Mouse (Mus musculus) spleen, adult 2 months (tissue): ENCODE data around the gene Wif1. TPM values are rescaled to one million over a fixed set of nuclear protein-coding genes. Genes with fewer than 3 reads are reported as not detected.

Source experiments
- DNase-seq, 2 experiments: peaks; one replicate each; pipeline versions ENCODE4 v3.0.0 to v3.0.0-alpha.2; 2012 to 2021; ENCODE audit warnings: low spot score in 2 of 2, low read depth in 1 of 2
- H3K27ac ChIP-seq: fragments of 200-500 bp; 2 replicates; pipeline ENCODE4 v1.5.1; 2012; ENCODE audit warnings: low read length, inconsistent platforms; ENCODE audit not compliant: insufficient read depth
- H3K27me3 ChIP-seq: fragments of 200-500 bp; 2 replicates; pipeline ENCODE4 v1.6.1; 2012; ENCODE audit warnings: mild to moderate bottlenecking, moderate library complexity, low read length, inconsistent platforms; ENCODE audit not compliant: control insufficient read depth, insufficient read depth
- H3K36me3 ChIP-seq: fragments of 200-500 bp; 2 replicates; pipeline ENCODE4 v1.6.1; 2012; ENCODE audit warnings: mild to moderate bottlenecking, low read length, inconsistent platforms; ENCODE audit not compliant: control insufficient read depth, insufficient read depth
- H3K4me1 ChIP-seq: fragments of 200-500 bp; 2 replicates; pipeline ENCODE4 v1.6.1; 2011; ENCODE audit warnings: inconsistent platforms; ENCODE audit not compliant: control insufficient read depth, insufficient read depth, insufficient read length
- H3K4me3 ChIP-seq: fragments of 200-500 bp; 2 replicates; pipeline ENCODE4 v1.5.1; 2011; ENCODE audit warnings: mild to moderate bottlenecking, inconsistent platforms; ENCODE audit not compliant: insufficient read depth, insufficient read length; ENCODE audit errors: extremely low read depth
- CTCF ChIP-seq: fragments of 200-500 bp; IDR thresholded peaks from 2 replicates; pipeline ENCODE4 v1.5.1; 2011; ENCODE audit warnings: mild to moderate bottlenecking, inconsistent platforms; ENCODE audit not compliant: insufficient read depth, insufficient read length, insufficient replicate concordance; ENCODE audit errors: extremely low read depth
- POLR2A ChIP-seq: fragments of 200-500 bp; IDR thresholded peaks from 2 replicates; pipeline ENCODE4 v1.6.1; 2011; ENCODE audit warnings: low read depth, low read length, inconsistent platforms
- WGBS: fragments of 180-500 bp; shearing (Covaris S2); methylation state at CpG from one replicate; pipeline ENCODE4 v1.1.7; 2018; 5-methylcytosine and 5-hydroxymethylcytosine counted together
- polyA plus RNA-seq: library from polyadenylated mRNA; depleted of rRNA; stranded (reverse); fragments of >200 nt; gene quantifications from 2 replicates; pipeline ENCODE4 v1.2.3, GENCODE M21; 2012; rRNA removed

Wif1 gene
- polyA plus RNA-seq, 1 experiment: not detected

DNA sequence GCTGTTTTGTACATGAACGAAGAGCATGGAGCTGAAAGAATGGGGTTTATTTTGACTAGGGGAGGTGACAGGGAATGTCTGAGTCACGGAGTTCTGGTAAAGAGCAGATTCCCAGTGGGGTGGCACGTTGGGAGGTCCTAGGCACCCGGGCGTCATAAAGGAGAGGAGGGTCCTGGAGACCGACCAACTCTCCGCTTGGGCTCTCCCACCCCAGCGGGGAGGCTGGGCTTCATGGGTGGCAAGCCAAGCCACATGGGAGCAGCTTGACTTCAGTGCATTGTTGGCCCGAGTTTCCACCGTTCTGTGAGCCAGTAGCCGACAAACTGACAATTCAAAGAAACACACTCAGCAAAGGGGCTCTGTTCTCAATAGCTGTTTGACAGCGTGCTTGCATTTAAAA, 64.5 kb downstream of the Wif1 start:
- WGBS: 85% methylated on average over 12 of the region's 12 CpGs
- TF ChIP-seq POLR2A (no peak), CTCF (no peak)
- Histone ChIP-seq H3K36me3 (no peaks in the 10 kb centered on the region), H3K4me1 (no peaks in the 10 kb centered on the region), H3K27ac (no peak overlapping the region), H3K4me3 (no peak overlapping the region), H3K27me3 (no peaks in the 10 kb centered on the region; the same call in 1 of the 2 replicates)
- no peak for DNase-seq

DNA sequence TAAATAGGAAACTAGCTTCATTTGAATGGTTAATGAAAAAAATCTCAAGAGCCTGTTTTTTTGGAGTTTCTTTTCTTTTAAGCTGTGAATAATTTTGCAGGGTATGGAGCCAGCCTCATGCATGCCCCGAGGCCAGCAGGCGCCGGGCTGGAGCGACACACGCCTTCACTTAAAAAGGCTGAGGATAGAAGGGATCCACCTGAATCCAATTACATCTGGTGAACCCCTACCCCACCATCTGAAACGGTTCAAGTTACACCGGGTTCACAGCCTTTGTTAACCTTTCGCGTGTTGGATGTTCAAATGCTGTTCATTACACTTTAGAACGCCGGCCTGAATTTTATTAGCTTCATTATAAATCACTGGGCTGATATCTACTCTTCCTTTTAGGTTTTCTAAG, 65.9 kb downstream of the Wif1 start:
- H3K4me3 ChIP-seq: no peak overlapping the region
- TF ChIP-seq CTCF (no peak), POLR2A (no peak)
- WGBS: 84% methylated on average over 11 of the region's 11 CpGs
- no peak for DNase-seq
- H3K27ac ChIP-seq: no peak overlapping the region
- H3K27me3 ChIP-seq: no peaks in the 10 kb centered on the region; the same call in 1 of the 2 replicates
- no peaks in the 10 kb centered on the region for H3K4me1 ChIP-seq
- H3K36me3 ChIP-seq: no peaks in the 10 kb centered on the region

DNA sequence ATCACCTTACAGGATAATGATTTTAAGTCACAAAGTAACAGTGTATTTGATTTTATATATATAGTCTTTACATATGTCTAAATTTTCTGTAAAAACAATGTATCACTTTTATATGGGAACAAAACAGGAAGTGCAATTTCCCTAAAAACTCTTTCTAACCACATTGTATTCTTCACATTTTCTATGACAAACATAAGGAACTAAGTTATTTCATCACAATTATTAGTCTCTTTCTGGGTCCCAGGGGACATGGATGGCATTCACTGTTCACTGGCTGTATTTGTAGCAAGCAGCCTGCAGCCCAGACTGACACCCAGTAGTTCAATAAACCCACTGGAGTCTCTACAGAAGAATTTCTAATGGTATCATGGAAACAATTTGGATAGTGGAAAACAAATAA, 82.4 kb downstream of the Wif1 start:
- H3K4me3 ChIP-seq: no peak overlapping the region
- no peaks in the 10 kb centered on the region for H3K27me3 ChIP-seq
- H3K27ac ChIP-seq: no peak overlapping the region
- TF ChIP-seq POLR2A (no peak), CTCF (no peak)
- no peaks in the 10 kb centered on the region for H3K4me1 ChIP-seq
- H3K36me3 ChIP-seq: no peaks in the 10 kb centered on the region
- DNase-seq: no peak

DNA sequence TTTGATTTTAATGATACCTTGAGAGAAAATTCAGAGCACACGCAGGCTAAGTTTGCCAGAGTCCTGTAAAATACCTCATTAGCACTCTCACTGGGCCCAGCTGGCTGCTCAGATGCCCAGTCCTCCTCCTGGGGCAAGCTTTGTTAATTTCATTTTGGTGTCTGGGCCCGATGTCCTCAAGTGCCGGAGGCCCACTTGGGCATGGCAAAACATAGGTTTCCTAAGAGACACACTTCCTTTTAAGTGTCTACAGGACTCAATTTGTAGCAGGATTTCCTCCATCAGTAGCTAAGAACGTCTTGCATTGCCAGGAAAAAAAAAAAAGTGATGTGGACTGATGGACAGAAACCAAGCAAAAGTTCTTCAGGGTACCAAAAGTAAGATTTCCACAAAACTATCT, 82.9 kb downstream of the Wif1 start:
- no peaks in the 10 kb centered on the region for H3K27me3 ChIP-seq
- no peak overlapping the region for H3K27ac ChIP-seq
- WGBS: 61% methylated on average over 4 of the region's 4 CpGs
- H3K4me1 ChIP-seq: no peaks in the 10 kb centered on the region
- H3K36me3 ChIP-seq: no peaks in the 10 kb centered on the region
- no peak for DNase-seq
- H3K4me3 ChIP-seq: no peak overlapping the region
- TF ChIP-seq CTCF: no peak
- no peak for TF ChIP-seq POLR2A

DNA sequence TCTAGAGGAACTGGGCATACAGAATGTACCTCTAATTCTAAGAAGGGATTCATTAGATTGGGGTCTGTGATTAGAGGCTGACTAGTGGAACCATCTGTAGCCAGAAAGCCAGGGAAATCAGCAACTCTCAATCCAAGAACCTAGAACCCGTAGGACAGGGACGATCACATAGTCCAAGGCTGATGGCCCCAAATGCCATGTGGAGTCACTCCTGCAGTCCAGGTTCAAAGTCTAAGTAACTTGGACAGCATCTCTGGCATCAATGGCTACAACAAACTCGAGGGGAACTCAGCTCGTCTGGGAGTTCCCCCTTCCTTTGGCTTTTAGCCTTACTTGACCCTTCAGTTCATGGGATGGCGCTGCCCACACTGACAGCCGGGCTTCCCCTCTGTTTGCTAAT, 87.0 kb downstream of the Wif1 start:
- no peak overlapping the region for H3K27ac ChIP-seq
- WGBS: 81% methylated on average over 6 of the region's 6 CpGs
- H3K4me3 ChIP-seq: no peak overlapping the region
- H3K4me1 ChIP-seq: no peaks in the 10 kb centered on the region
- no peak for TF ChIP-seq CTCF
- no peak for TF ChIP-seq POLR2A
- H3K36me3 ChIP-seq: no peaks in the 10 kb centered on the region
- DNase-seq: no peak
- H3K27me3 ChIP-seq: no peaks in the 10 kb centered on the region

DNA sequence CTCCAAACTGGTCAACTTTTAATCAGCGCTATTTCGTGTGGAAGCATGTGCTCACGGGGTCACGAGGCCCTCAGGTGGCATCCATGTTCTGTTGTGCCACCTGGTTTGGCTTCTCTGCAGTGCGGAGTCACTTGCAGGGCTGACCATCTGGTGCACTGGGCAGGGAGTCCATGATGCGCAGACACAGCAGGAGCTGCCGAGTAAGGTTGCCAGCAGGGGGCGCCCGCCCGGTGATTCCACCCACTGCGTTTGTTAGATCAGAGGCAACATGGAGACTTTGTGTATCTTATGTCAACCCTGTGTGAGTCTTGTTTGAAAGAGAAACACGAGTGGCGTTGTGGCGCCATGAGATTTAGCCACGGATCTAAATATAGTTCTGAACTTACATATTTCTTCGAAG, 90.7 kb downstream of the Wif1 start:
- no peak overlapping the region for H3K4me3 ChIP-seq
- H3K27me3 ChIP-seq: no peaks in the 10 kb centered on the region
- H3K36me3 ChIP-seq: no peaks in the 10 kb centered on the region
- WGBS: 87% methylated on average over 16 of the region's 16 CpGs
- no peak overlapping the region for H3K27ac ChIP-seq
- no peaks in the 10 kb centered on the region for H3K4me1 ChIP-seq
- DNase-seq: peak in 1 of 2 experiments; percentile 9
- TF ChIP-seq POLR2A (no peak), CTCF (no peak)

DNA sequence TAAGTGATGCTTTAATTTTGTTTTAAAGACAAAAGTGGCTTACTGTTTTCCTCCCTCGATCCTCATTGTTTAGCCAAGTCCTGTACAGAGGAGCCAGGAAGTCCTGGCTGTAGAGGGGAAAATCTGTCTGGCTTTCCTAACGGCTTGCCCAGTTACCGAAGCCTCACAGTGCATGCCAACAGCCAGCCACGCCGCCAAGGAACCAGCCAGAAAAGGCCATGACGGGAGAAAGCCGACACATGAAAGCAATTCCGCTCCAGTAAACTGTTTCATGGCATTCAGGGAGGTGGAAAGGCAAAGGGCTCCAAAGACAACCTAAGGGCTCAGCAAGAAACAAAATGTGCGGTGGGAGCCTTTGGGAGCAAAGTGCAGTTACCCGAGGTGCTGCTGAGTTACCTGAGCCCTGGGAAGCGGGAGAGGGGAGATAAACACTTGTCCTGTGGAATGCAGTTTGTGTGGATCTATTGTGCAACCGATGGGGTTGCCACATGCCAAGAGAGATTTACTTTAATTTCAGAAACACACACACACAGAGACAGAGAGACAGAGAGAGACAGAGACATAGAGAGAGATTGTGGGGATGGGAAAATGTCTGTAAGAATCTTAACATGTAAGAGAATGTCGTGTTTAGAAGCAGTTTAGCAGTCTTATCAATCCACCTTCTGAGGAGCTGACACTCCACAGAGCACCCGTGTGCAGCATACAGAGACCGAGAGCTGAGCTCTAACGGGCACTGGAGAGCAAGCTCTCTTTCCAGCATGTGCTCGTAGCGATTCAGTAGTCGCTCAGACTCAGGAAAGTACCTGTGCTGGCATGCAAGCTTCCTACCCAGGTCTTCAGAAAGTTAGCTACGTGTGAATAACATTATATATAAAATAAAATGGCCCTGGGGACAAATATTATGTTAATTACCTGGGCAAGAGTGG, 95.5 kb downstream of the Wif1 start:
- Histone ChIP-seq H3K4me1 (no peaks in the 10 kb centered on the region), H3K27me3 (no peaks in the 10 kb centered on the region), H3K4me3 (no peak overlapping the region), H3K27ac (no peak overlapping the region), H3K36me3 (no peaks in the 10 kb centered on the region)
- WGBS: 71% methylated on average over 20 of the region's 20 CpGs
- no peak for DNase-seq
- TF ChIP-seq POLR2A: no peak

Other genes with a start within 250 kb of the Wif1 start
- 4.5 and 5.1 TPM in 2 replicates for gene Msrb3, start 134.9 kb upstream of the Wif1 start, polyA plus RNA-seq
- 4.9 and 7.0 TPM in 2 replicates for gene Lemd3, start 54.6 kb upstream of the Wif1 start, polyA plus RNA-seq